Mouse (Mus musculus) embryonic facial prominence, embryonic 13.5 days (tissue): Measurements from ENCODE around the gene Akr1c21. TPM values are rescaled to one million over a fixed set of nuclear protein-coding genes. Genes with fewer than 3 reads are reported as not detected.
"Not testable (repeated sequence)": the region's sequence is repeated elsewhere in the genome, so short reads cannot be mapped to it uniquely, and the experiment has no call there.

Source experiments
- ATAC-seq: fragments of 200-750 bp; cut with Nextera tagmentation; 2 replicates; pipeline ENCODE4 v1.8.0; 2017; ENCODE audit warnings: low read depth; ENCODE audit not compliant: insufficient number of reproducible peaks, insufficient read depth, low FRiP score, low TSS enrichment
- H3K27ac ChIP-seq: fragments of 300-500 bp; sonication (generic); 2 replicates; pipeline ENCODE4 v1.5.1; 2015; ENCODE audit warnings: moderate library complexity, mild to moderate bottlenecking, inconsistent platforms
- H3K27me3 ChIP-seq: fragments of 300-500 bp; sonication (generic); 2 replicates; pipeline ENCODE4 v1.6.1; 2015; ENCODE audit warnings: mild to moderate bottlenecking, inconsistent platforms
- H3K36me3 ChIP-seq: fragments of 300-500 bp; sonication (generic); 2 replicates; pipeline ENCODE4 v1.6.1; 2015; ENCODE audit warnings: mild to moderate bottlenecking, inconsistent platforms
- H3K4me1 ChIP-seq: fragments of 300-500 bp; sonication (generic); 2 replicates; pipeline ENCODE4 v1.6.1; 2015; ENCODE audit warnings: inconsistent platforms
- H3K4me2 ChIP-seq: fragments of 300-500 bp; sonication (generic); 2 replicates; pipeline ENCODE4 v1.6.1; 2015; ENCODE audit warnings: moderate library complexity, mild to moderate bottlenecking, inconsistent platforms
- H3K4me3 ChIP-seq: fragments of 300-500 bp; sonication (generic); 2 replicates; pipeline ENCODE4 v1.5.1; 2015; ENCODE audit warnings: mild to moderate bottlenecking, inconsistent platforms
- H3K9ac ChIP-seq: fragments of 300-500 bp; sonication (generic); 2 replicates; pipeline ENCODE4 v1.6.1; 2015; ENCODE audit warnings: mild to moderate bottlenecking, inconsistent platforms
- H3K9me3 ChIP-seq: fragments of 300-500 bp; sonication (generic); 2 replicates; pipeline ENCODE4 v1.6.1; 2016; ENCODE audit warnings: inconsistent platforms
- WGBS: fragments of 180-500 bp; shearing (Covaris S2); methylation state at CpG from one replicate; pipeline ENCODE4 v1.1.7; 2015; ENCODE audit warnings: mixed read lengths; 5-methylcytosine and 5-hydroxymethylcytosine counted together
- polyA plus RNA-seq: library from polyadenylated mRNA; unstranded; fragments of >200 nt; fragmentation: Nextera tagmentation; extraction: Ambion mirVana; gene quantifications from 2 replicates; pipeline ENCODE4 v1.2.1, GENCODE M21; 2015

The Akr1c21 gene
- not detected in 2 replicates for polyA plus RNA-seq

- Histone ChIP-seq H3K4me1 (no peaks in the 10 kb centered on the region), H3K4me3 (no peak within 1 kb of the TSS), H3K27me3 (no peaks in the 10 kb centered on the region), H3K27ac (no peak within 1 kb of the TSS), H3K9ac (no peak within 1 kb of the TSS), H3K36me3 (no peaks in the 10 kb centered on the region), H3K9me3 (no peaks in the 10 kb centered on the region), H3K4me2 (no peak within 1 kb of the TSS)
- ATAC-seq = no peak
- WGBS = 62% methylated on average over 1 of the region's 1 CpGs
Observed at GRCm38 (mm10) chr13:4573871-4574270, at the start of gene Akr1c21. Gene Akr1c21, plus strand, starts transcription at chr13:4574075.

- Histone ChIP-seq H3K36me3 (no peaks in the 10 kb centered on the region), H3K4me2 (no peak overlapping the region), H3K4me3 (no peak overlapping the region), H3K9me3 (no peaks in the 10 kb centered on the region), H3K9ac (no peak overlapping the region), H3K27me3 (no peaks in the 10 kb centered on the region), H3K4me1 (no peaks in the 10 kb centered on the region), H3K27ac (no peak overlapping the region)
- ATAC-seq = no peak
- whole genome bisulfite sequencing = 69% methylated on average over 1 of the region's 1 CpGs
Observed at GRCm38 (mm10) chr13:4559143-4559542, 14.7 kb upstream of the Akr1c21 start.

GRCm38 (mm10) chr13:4560500-4560899 lies 13.4 kb upstream of the Akr1c21 start:
- H3K4me3 ChIP-seq = no peak overlapping the region
- H3K36me3 ChIP-seq = no peaks in the 10 kb centered on the region
- no peak overlapping the region for H3K27ac ChIP-seq
- no peak overlapping the region for H3K9ac ChIP-seq
- no peaks in the 10 kb centered on the region for H3K4me1 ChIP-seq
- ATAC-seq = no peak
- H3K4me2 ChIP-seq = no peak overlapping the region
- H3K9me3 ChIP-seq = no peaks in the 10 kb centered on the region
- no peaks in the 10 kb centered on the region for H3K27me3 ChIP-seq

GRCm38 (mm10) chr13:4565996-4566395 lies 7.9 kb upstream of the Akr1c21 start:
- 76% methylated on average over 2 of the region's 2 CpGs for WGBS
- no peaks in the 10 kb centered on the region for H3K9me3 ChIP-seq

GRCm38 (mm10) chr13:4576921-4577320 lies 3.0 kb downstream of the Akr1c21 start:
- Histone ChIP-seq H3K4me3 (no peak overlapping the region), H3K4me1 (no peaks in the 10 kb centered on the region), H3K27ac (no peak overlapping the region), H3K9ac (no peak overlapping the region), H3K36me3 (no peaks in the 10 kb centered on the region), H3K9me3 (no peaks in the 10 kb centered on the region), H3K27me3 (no peaks in the 10 kb centered on the region), H3K4me2 (no peak overlapping the region)
- WGBS = 86% methylated on average over 1 of the region's 1 CpGs
- ATAC-seq = no peak

More at GRCm38 (mm10) chr13:4565996-4566395, 7.9 kb upstream of the Akr1c21 start:
- no peaks in the 10 kb centered on the region for H3K36me3 ChIP-seq
- ATAC-seq = no peak
- H3K27me3 ChIP-seq = no peaks in the 10 kb centered on the region
- no peak overlapping the region for H3K27ac ChIP-seq
- H3K4me2 ChIP-seq = no peak overlapping the region
- no peaks in the 10 kb centered on the region for H3K4me1 ChIP-seq
- no peak overlapping the region for H3K4me3 ChIP-seq
- H3K9ac ChIP-seq = no peak overlapping the region

- 84% methylated on average over 3 of the region's 3 CpGs for WGBS
- H3K36me3 ChIP-seq = peaks cover 32% of the 10 kb centered on the region
- not testable (repeated sequence) for H3K4me3 ChIP-seq, H3K4me2 ChIP-seq, H3K9me3 ChIP-seq, H3K9ac ChIP-seq, H3K4me1 ChIP-seq, H3K27me3 ChIP-seq, H3K27ac ChIP-seq, ATAC-seq
Observed at GRCm38 (mm10) chr13:4603431-4603830, 29.6 kb downstream of the Akr1c21 start.

- Histone ChIP-seq H3K27ac (no peak overlapping the region), H3K27me3 (no peaks in the 10 kb centered on the region), H3K9me3 (no peaks in the 10 kb centered on the region), H3K36me3 (peaks cover 10% of the 10 kb centered on the region), H3K4me1 (no peaks in the 10 kb centered on the region), H3K9ac (no peak overlapping the region), H3K4me2 (no peak overlapping the region), H3K4me3 (no peak overlapping the region)
- ATAC-seq = no peak
- WGBS = 83% methylated on average over 4 of the region's 4 CpGs
Observed at GRCm38 (mm10) chr13:4606821-4607220, 32.9 kb downstream of the Akr1c21 start.

- Histone ChIP-seq H3K9ac (peak overlapping the region; percentile 81), H3K4me1 (no peaks in the 10 kb centered on the region), H3K9me3 (no peaks in the 10 kb centered on the region), H3K27ac (peak overlapping the region; percentile 74), H3K4me3 (peak overlapping the region; percentile 64), H3K27me3 (no peaks in the 10 kb centered on the region), H3K4me2 (peak overlapping the region; percentile 65), H3K36me3 (peaks cover 5% of the 10 kb centered on the region; the same call in 1 of the 2 replicates)
- no peak; the same call in 1 of the 2 replicates for ATAC-seq
- 32% methylated on average over 9 of the region's 9 CpGs for WGBS
Observed at GRCm38 (mm10) chr13:4608530-4608929, 34.7 kb downstream of the Akr1c21 start.

GRCm38 (mm10) chr13:4608961-4609409 lies 35.1 kb downstream of the Akr1c21 start, which contains the start of gene Akr1e1:
Gene Akr1e1, minus strand, starts transcription at chr13:4609174.
- H3K9ac ChIP-seq = peak within 1 kb of the TSS; percentile 81
- peak; percentile 100 for ATAC-seq
- peak within 1 kb of the TSS; percentile 74 for H3K27ac ChIP-seq
- no peaks in the 10 kb centered on the region for H3K9me3 ChIP-seq
- H3K4me1 ChIP-seq = no peaks in the 10 kb centered on the region
- H3K4me3 ChIP-seq = peak within 1 kb of the TSS; percentile 64
- no peaks in the 10 kb centered on the region for H3K27me3 ChIP-seq
- 7% methylated on average over 10 of the region's 10 CpGs for WGBS
- peaks cover under 1% of the 10 kb centered on the region; the same call in 1 of the 2 replicates for H3K36me3 ChIP-seq
- H3K4me2 ChIP-seq = peak within 1 kb of the TSS; percentile 65

- Histone ChIP-seq H3K4me3 (no peak overlapping the region), H3K4me2 (no peak overlapping the region), H3K9me3 (no peaks in the 10 kb centered on the region), H3K27ac (no peak overlapping the region), H3K27me3 (no peaks in the 10 kb centered on the region), H3K4me1 (no peaks in the 10 kb centered on the region), H3K36me3 (no peaks in the 10 kb centered on the region), H3K9ac (no peak overlapping the region)
- ATAC-seq = no peak
Observed at GRCm38 (mm10) chr13:4610902-4611301, 37.0 kb downstream of the Akr1c21 start.
